Mouse (Mus musculus) kidney, postnatal 0 days (tissue): ENCODE measurements around the gene Arl6ip4. TPM values are rescaled to one million over a fixed set of nuclear protein-coding genes. Genes with fewer than 3 reads are reported as not detected.

Experiments used
- ATAC-seq: fragments of 200-750 bp; cut with Nextera tagmentation; replicated peaks from 2 replicates; pipeline ENCODE4 v1.8.0; 2017; ENCODE audit warnings: low read depth, moderate number of reproducible peaks, moderate TSS enrichment, moderate library complexity; ENCODE audit not compliant: low FRiP score
- DNase-seq: peaks from one replicate; pipeline ENCODE4 v3.0.0-alpha.2; 2016; ENCODE audit warnings: low spot score
- H3K27ac ChIP-seq: fragments of 300-500 bp; sonication (generic); 2 replicates; pipeline ENCODE4 v1.5.1; 2014; ENCODE audit warnings: mild to moderate bottlenecking
- H3K27me3 ChIP-seq: fragments of 300-500 bp; sonication (generic); 2 replicates; pipeline ENCODE4 v1.6.1; 2014; ENCODE audit warnings: low read length, mixed read lengths; ENCODE audit not compliant: insufficient read depth
- H3K36me3 ChIP-seq: fragments of 300-500 bp; sonication (generic); 2 replicates; pipeline ENCODE4 v1.6.1; 2014; ENCODE audit warnings: low read length, mixed read lengths; ENCODE audit not compliant: insufficient read depth
- H3K4me1 ChIP-seq: fragments of 300-500 bp; sonication (generic); replicated peaks from 2 replicates; pipeline ENCODE4 v1.6.1; 2014; ENCODE audit warnings: antibody characterized with exemption, low read length, mixed read lengths; ENCODE audit not compliant: insufficient read depth
- H3K4me2 ChIP-seq: fragments of 300-500 bp; sonication (generic); 2 replicates; pipeline ENCODE4 v1.6.1; 2014; ENCODE audit warnings: mild to moderate bottlenecking, low read length, moderate library complexity, mixed read lengths
- H3K4me3 ChIP-seq: fragments of 300-500 bp; sonication (generic); replicated peaks from 2 replicates; pipeline ENCODE4 v1.5.1; 2014; ENCODE audit warnings: low read depth, low read length
- H3K9ac ChIP-seq: fragments of 300-500 bp; sonication (generic); 2 replicates; pipeline ENCODE4 v1.6.1; 2014; ENCODE audit warnings: low read depth, low read length
- H3K9me3 ChIP-seq: fragments of 300-500 bp; sonication (generic); replicated peaks from 2 replicates; pipeline ENCODE4 v1.6.1; 2016; ENCODE audit warnings: low read length, inconsistent platforms, mixed read lengths
- CTCF ChIP-seq: IDR thresholded peaks from 2 replicates; pipeline ENCODE4 v1.5.1; 2016; ENCODE audit warnings: antibody characterized with exemption, low read depth, mild to moderate bottlenecking, moderate library complexity
- WGBS: fragments of 180-500 bp; shearing (Covaris S2); extraction: QIAGEN DNeasy Blood & Tissue Kit; methylation state at CpG from one replicate; pipeline ENCODE4 v1.1.7; 2014; 5-methylcytosine and 5-hydroxymethylcytosine counted together
- polyA plus RNA-seq: library from polyadenylated mRNA; unstranded; fragments of >200 nt; fragmentation: Nextera tagmentation; extraction: Ambion mirVana; gene quantifications from 2 replicates; pipeline ENCODE4 v1.2.1, GENCODE M21; 2015

The Arl6ip4 gene
- polyA plus RNA-seq, 1 experiment from 2014 or later = 103 TPM

DNA sequence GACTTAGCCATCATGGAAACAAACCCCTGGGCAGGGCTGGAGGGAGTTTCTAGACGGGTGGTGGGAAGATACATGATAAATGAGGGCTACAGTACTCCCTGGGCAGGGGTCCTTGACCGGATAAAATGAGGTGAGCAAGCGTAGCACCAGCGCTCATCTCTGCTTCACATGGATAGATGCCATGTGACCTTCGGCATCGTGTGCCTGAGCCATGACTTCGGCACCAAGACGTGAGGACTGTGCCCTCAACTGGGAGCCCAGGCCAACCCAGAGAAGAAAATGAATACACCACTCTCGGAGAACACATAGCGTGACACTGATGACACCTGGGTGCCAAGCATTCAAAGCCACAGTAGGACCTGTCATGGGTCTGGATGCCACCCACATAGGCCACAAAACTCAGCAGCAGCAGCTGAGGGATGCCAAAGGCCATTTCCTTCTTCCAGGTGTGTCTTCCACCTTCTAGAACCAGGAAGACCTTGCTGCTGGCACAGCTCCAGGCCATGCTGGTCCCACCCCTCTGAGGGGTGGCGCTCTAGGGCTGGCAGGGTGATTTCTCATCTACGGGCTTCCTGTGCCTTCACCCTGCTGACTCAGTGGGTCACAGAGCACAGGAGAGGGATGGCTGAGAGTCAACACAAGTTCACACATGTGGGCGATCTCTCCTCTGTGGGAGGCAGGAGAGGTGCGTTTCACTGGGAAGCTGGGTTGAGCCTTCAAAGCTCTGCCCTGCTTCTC lies 31.9 kb upstream of the Arl6ip4 start:
- no peak; the same call in 1 of the 2 replicates for ATAC-seq
- Histone ChIP-seq H3K4me2 (no peak overlapping the region), H3K4me1 (no peaks in the 10 kb centered on the region), H3K4me3 (no peak overlapping the region), H3K27ac (no peak overlapping the region), H3K27me3 (no peaks in the 10 kb centered on the region), H3K9ac (no peak overlapping the region), H3K9me3 (no peaks in the 10 kb centered on the region), H3K36me3 (no peaks in the 10 kb centered on the region)
- no peak for DNase-seq
- WGBS = 62% methylated on average over 14 of the region's 14 CpGs
- no peak for TF ChIP-seq CTCF

DNA sequence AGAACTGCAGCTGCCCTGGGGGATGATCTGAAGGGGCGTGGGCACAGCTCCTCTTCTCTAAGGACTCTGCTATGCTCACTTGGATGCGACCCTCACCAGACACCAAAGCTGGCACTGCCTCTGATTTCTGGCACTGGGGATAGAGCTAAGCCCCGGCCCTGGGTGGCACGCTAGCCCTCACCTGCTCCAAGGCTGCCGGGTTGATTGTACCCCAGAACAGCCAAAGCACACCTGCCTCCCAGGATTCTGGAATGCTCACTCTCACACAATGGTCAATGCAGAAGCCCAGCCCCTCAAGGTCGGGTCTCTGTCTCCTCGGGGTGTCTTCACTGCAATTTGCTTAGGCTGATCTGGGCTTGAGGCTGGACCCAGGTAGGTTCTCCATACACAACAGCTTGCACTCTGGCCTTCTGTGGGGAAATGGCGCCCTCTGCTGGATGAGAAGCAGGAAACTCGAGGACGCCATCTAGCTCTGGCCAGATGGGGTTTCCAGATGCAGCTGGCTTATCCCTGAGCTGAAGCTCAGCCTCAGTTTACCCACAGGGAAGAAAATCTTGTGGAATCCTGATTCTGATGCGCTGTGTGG lies 31.2 kb upstream of the Arl6ip4 start:
- H3K27ac ChIP-seq = no peak overlapping the region
- ATAC-seq = peak; percentile 43; the same call in 1 of the 2 replicates
- H3K27me3 ChIP-seq = no peaks in the 10 kb centered on the region
- 42% methylated on average over 11 of the region's 11 CpGs for WGBS
- H3K4me3 ChIP-seq = no peak overlapping the region
- H3K4me2 ChIP-seq = no peak overlapping the region
- no peaks in the 10 kb centered on the region for H3K4me1 ChIP-seq
- DNase-seq = peak; percentile 89
- TF ChIP-seq CTCF = peak; percentile 99
- H3K9ac ChIP-seq = no peak overlapping the region
- no peaks in the 10 kb centered on the region for H3K36me3 ChIP-seq
- H3K9me3 ChIP-seq = no peaks in the 10 kb centered on the region

DNA sequence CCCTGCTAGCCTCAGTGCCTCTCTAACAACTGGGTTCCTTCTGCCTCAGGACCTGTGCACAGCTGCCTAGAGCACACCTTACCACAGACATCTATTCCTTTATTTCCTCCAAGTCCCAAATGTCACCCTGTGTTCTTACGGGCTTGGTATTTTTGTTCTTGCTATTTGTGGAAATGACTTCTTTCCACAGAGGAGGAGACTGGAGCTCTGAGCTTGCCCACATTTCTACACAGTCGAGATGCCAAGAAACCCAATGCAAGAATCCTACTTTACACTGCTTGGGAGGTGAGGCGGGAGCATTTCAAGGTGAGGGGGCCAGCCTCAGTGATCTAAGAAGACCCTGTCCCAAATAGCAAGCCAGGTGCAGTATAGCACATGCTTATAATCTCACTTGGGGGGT lies 30.4 kb upstream of the Arl6ip4 start:
- no peak for TF ChIP-seq CTCF
- no peak overlapping the region for H3K27ac ChIP-seq
- 77% methylated on average over 3 of the region's 3 CpGs for WGBS
- no peaks in the 10 kb centered on the region for H3K4me1 ChIP-seq
- no peaks in the 10 kb centered on the region for H3K36me3 ChIP-seq
- no peak overlapping the region for H3K4me3 ChIP-seq
- H3K9me3 ChIP-seq = no peaks in the 10 kb centered on the region
- H3K27me3 ChIP-seq = no peaks in the 10 kb centered on the region
- DNase-seq = no peak
- no peak for ATAC-seq
- no peak overlapping the region for H3K4me2 ChIP-seq
- H3K9ac ChIP-seq = no peak overlapping the region

DNA sequence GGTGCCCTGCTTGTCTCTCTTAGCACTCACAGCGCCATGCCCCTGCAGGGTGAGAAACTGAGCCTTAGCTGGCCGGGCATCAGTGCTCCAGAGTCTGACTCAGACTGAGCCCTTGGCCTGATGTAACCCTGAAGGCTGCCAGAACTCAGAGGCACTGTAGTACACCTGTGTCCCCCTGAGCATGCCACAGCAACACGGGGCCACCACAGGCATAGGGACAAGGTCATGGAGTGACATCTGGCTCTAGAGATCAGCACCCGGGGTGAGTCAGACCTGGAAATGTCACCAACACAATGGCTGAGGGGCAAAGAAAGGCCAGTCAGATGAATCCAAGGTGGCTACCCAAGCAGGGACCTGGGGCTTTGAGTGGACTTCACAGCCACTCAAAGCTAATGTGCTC lies 29.0 kb upstream of the Arl6ip4 start:
- 84% methylated on average over 4 of the region's 4 CpGs for WGBS
- no peak overlapping the region for H3K27ac ChIP-seq
- H3K9me3 ChIP-seq = no peaks in the 10 kb centered on the region
- H3K27me3 ChIP-seq = no peaks in the 10 kb centered on the region
- no peaks in the 10 kb centered on the region for H3K36me3 ChIP-seq
- TF ChIP-seq CTCF = no peak
- no peak for DNase-seq
- H3K4me3 ChIP-seq = no peak overlapping the region
- no peaks in the 10 kb centered on the region for H3K4me1 ChIP-seq
- ATAC-seq = no peak
- no peak overlapping the region for H3K4me2 ChIP-seq
- H3K9ac ChIP-seq = no peak overlapping the region

DNA sequence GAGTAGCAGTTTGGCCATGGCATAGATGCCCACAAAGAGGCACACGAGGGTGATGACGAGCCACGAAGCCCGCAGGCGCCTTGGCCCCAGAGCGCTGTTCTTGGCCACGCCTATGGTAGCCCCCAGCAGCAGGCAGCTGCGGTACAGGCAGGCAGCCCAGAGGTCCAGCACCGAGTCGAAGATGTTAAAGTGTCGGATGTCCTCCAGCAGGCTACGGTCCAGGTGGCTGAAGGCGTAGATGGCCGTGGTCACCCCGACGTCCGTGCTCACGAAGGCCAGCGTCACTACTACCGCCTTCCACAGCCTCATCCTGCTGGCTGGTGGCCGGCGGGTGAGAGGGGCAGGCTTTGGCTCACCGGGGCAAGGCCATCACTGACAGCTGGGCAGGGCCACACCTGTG lies 26.0 kb upstream of the Arl6ip4 start:
- DNase-seq = no peak
- whole genome bisulfite sequencing = 81% methylated on average over 23 of the region's 23 CpGs
- Histone ChIP-seq H3K4me2 (no peak overlapping the region), H3K36me3 (no peaks in the 10 kb centered on the region), H3K4me3 (no peak overlapping the region), H3K9ac (no peak overlapping the region), H3K9me3 (no peaks in the 10 kb centered on the region), H3K27me3 (no peaks in the 10 kb centered on the region), H3K27ac (no peak overlapping the region), H3K4me1 (0 out of 2 replicates have a peak, but pooled peaks cover under 1% of the 10 kb centered on the region)
- TF ChIP-seq CTCF = no peak
- no peak for ATAC-seq

DNA sequence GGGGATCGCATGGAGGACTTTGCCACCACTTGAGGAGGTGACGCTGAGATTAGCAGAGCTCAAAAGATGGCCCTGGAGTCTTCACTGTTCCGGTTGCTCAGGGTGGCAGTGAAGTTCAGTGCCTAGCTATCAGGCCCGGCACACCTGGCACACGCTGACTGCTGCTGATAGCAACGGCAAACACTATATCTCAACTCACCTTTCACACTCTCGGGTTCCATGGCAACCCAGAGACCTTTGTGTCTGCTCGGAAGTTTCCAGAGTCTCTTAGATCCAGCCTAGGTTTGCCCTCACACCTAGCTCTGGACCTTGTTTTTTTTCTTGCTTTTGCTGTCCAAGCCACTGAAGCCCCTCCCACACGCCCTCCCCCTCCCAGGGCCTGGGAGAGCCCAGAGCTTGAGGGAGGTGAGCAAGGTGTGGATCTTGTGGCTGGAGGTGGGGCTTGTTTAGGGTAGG lies 23.9 kb upstream of the Arl6ip4 start:
- no peak for TF ChIP-seq CTCF
- Histone ChIP-seq H3K4me3 (no peak overlapping the region), H3K9me3 (no peaks in the 10 kb centered on the region), H3K9ac (no peak overlapping the region), H3K27ac (no peak overlapping the region), H3K36me3 (no peaks in the 10 kb centered on the region), H3K27me3 (no peaks in the 10 kb centered on the region), H3K4me2 (no peak overlapping the region), H3K4me1 (0 out of 2 replicates have a peak, but pooled peaks cover 6% of the 10 kb centered on the region)
- DNase-seq (no peak), ATAC-seq (no peak)
- 61% methylated on average over 9 of the region's 9 CpGs for WGBS
